Mouse (Mus musculus): ENCODE data around the gene Ifi209. TPM values are rescaled to one million over a fixed set of nuclear protein-coding genes. Genes with fewer than 3 reads are reported as not detected.

The Ifi209 gene
- polyA plus RNA-seq, 1 experiment from 2014 or later, result 0.08 TPM

Small RNA genes lying within 50 kb of the gene (microRNA-seq; reads per million reads assigned to microRNA genes)
- not detected for gene Gm44339

Other genes starting within 250 kb of the Ifi209 start
- not detected in 2 replicates for gene Ifi206, start 139.9 kb upstream of the Ifi209 start, polyA plus RNA-seq (2016; fragmentation: Nextera tagmentation; extraction: Ambion mirVana)
- gene Ifi214, start 95.0 kb upstream of the Ifi209 start, polyA plus RNA-seq (2016; fragmentation: Nextera tagmentation; extraction: Ambion mirVana), result not detected in 2 replicates
- not detected in 2 replicates for gene Ifi213, start 31.6 kb upstream of the Ifi209 start, polyA plus RNA-seq (2016; fragmentation: Nextera tagmentation; extraction: Ambion mirVana)
- 0.05 TPM in 1 of 2 replicates, not detected in the other for gene Ifi208, start 42.8 kb downstream of the Ifi209 start, polyA plus RNA-seq (2016; fragmentation: Nextera tagmentation; extraction: Ambion mirVana)
- gene Ifi207, start 110.8 kb downstream of the Ifi209 start, polyA plus RNA-seq (2016; fragmentation: Nextera tagmentation; extraction: Ambion mirVana), result 0.06 and 0.43 TPM in 2 replicates
- gene Ifi204, start 136.0 kb downstream of the Ifi209 start, polyA plus RNA-seq (2016; fragmentation: Nextera tagmentation; extraction: Ambion mirVana), result 0.31 and 0.63 TPM in 2 replicates

Data from limb, embryonic 10.5 days (tissue).